Mouse (Mus musculus) MEL (cell line): Measurements from ENCODE around the gene Shank3.

Experiments used
- BHLHE40 ChIP-seq: IDR thresholded peaks from 2 replicates; pipeline ENCODE4 v1.6.1; 2012; ENCODE audit warnings: low read depth, mild to moderate bottlenecking, inconsistent platforms, low read length, improper control_type of control experiment, borderline replicate concordance
- CTCF ChIP-seq, 3 experiments: IDR thresholded peaks in 2 of 3; conservative IDR thresholded peaks in 1 of 3; 2 replicates each; pipeline ENCODE4 v1.5.1; 2011 to 2012; ENCODE audit warnings: low read length in 3 of 3, low read depth in 2 of 3, mild to moderate bottlenecking in 2 of 3, improper control_type of control experiment in 1 of 3, inconsistent platforms in 1 of 3, mixed read lengths in 1 of 3, moderate library complexity in 1 of 3; ENCODE audit not compliant: control insufficient read depth in 1 of 3, insufficient read depth in 1 of 3, poor library complexity in 1 of 3, severe bottlenecking in 1 of 3
- HCFC1 ChIP-seq: IDR thresholded peaks from 2 replicates; pipeline ENCODE4 v1.6.1; 2012; ENCODE audit warnings: low read depth, mild to moderate bottlenecking, inconsistent platforms, low read length, improper control_type of control experiment, moderate library complexity
- MAFK ChIP-seq: IDR thresholded peaks from 2 replicates; pipeline ENCODE4 v1.6.1; 2011; ENCODE audit warnings: low read depth, mild to moderate bottlenecking, low read length, improper control_type of control experiment, borderline replicate concordance
- MAX ChIP-seq: IDR thresholded peaks from 2 replicates; pipeline ENCODE4 v1.6.1; 2011; ENCODE audit warnings: low read length, improper control_type of control experiment
- MXI1 ChIP-seq: IDR thresholded peaks from 2 replicates; pipeline ENCODE4 v1.6.1; 2011; ENCODE audit warnings: mild to moderate bottlenecking, low read depth, low read length, improper control_type of control experiment
- NELFE ChIP-seq: IDR thresholded peaks from 2 replicates; pipeline ENCODE4 v1.6.1; 2011; ENCODE audit warnings: low read depth, low read length, improper control_type of control experiment
- POLR2A ChIP-seq, 2 experiments: IDR thresholded peaks; 2 replicates each; pipeline ENCODE4 v1.6.1; 2011 to 2012; ENCODE audit warnings: low read length in 2 of 2, mild to moderate bottlenecking in 2 of 2, control low read depth in 1 of 2, improper control_type of control experiment in 1 of 2, low read depth in 1 of 2, moderate library complexity in 1 of 2; ENCODE audit not compliant: control insufficient read depth in 1 of 2, insufficient read depth in 1 of 2, poor library complexity in 1 of 2
- ZMIZ1 ChIP-seq: IDR thresholded peaks from 2 replicates; pipeline ENCODE4 v1.6.1; 2012; ENCODE audit warnings: low read depth, mild to moderate bottlenecking, inconsistent platforms, low read length, improper control_type of control experiment, moderate library complexity

DNA sequence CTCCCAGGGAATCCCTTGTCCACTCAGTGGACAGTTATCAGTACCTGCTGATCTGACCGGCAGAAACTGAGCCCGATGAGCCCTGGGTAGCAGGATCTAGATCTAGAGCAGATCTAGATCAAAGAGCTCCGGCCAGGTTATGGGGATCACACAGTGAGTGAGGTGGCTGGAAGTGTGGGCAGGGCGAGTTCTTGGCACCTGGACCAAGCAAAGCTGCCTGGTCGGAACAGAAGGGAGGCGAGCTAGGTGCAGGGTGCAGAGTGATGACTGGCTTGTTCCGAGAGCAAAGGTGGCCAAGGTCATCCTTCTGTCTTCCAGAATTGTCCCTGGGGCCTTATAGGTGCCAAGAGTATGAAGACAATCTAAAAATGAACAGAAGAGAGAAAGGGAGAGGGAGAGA is 39.6 kb upstream of the Shank3 start:
- TF ChIP-seq HCFC1 (no peak), CTCF (IDR thresholded peaks at IDR 0.05 in 2 of 3, conservative IDR thresholded peaks at IDR 0.05 in 1 of 3; ENCODE audit: control insufficient read depth in 1 of 3, insufficient read depth in 1 of 3, low read depth in 2 of 3, low read length in 3 of 3, poor library complexity in 1 of 3, severe bottlenecking in 1 of 3) (no peak), MAX (no peak), ZMIZ1 (no peak), POLR2A (IDR thresholded peaks at IDR 0.05; ENCODE audit: control insufficient read depth in 1 of 2, insufficient read depth in 1 of 2, low read depth in 1 of 2, low read length in 2 of 2, poor library complexity in 1 of 2) (no peak), MXI1 (no peak), MAFK (no peak), NELFE (no peak), BHLHE40 (no peak)
